Mouse (Mus musculus) cerebellum, adult 2 months (tissue): Measurements from ENCODE around the gene Olfml3. TPM values are rescaled to one million over a fixed set of nuclear protein-coding genes. Genes with fewer than 3 reads are reported as not detected.

Source experiments
- DNase-seq, 2 experiments: peaks; one replicate each; pipeline ENCODE4 v3.0.0; 2021
- H3K27ac ChIP-seq: fragments of 200-500 bp; 2 replicates; pipeline ENCODE4 v1.5.1; 2012; ENCODE audit warnings: low read length, control low read depth, inconsistent platforms; ENCODE audit not compliant: insufficient read depth
- H3K27me3 ChIP-seq: fragments of 200-500 bp; 2 replicates; pipeline ENCODE4 v1.6.1; 2012; ENCODE audit warnings: inconsistent platforms, mild to moderate bottlenecking, low read length, moderate library complexity; ENCODE audit not compliant: control insufficient read depth, insufficient read depth
- H3K4me1 ChIP-seq: fragments of 200-500 bp; 2 replicates; pipeline ENCODE4 v1.6.1; 2011; ENCODE audit warnings: low read length; ENCODE audit not compliant: control insufficient read depth, insufficient read depth
- H3K4me3 ChIP-seq: fragments of 200-500 bp; replicated peaks from 2 replicates; pipeline ENCODE3; 2011; ENCODE audit warnings: mild to moderate bottlenecking, low read depth, low read length, control low read depth; ENCODE audit not compliant: insufficient read depth
- CTCF ChIP-seq: fragments of 200-500 bp; IDR thresholded peaks from 2 replicates; pipeline ENCODE4 v1.5.1; 2011; ENCODE audit warnings: low read depth, mild to moderate bottlenecking, control low read depth, low read length, moderate library complexity, borderline replicate concordance; ENCODE audit not compliant: insufficient read depth
- POLR2A ChIP-seq: fragments of 200-500 bp; IDR thresholded peaks from 2 replicates; pipeline ENCODE4 v1.6.1; 2011; ENCODE audit warnings: low read length, control low read depth, borderline replicate concordance; ENCODE audit not compliant: insufficient read depth
- WGBS: fragments of 180-500 bp; shearing (Covaris S2); methylation state at CpG from one replicate; pipeline ENCODE4 v1.1.7; 2018; 5-methylcytosine and 5-hydroxymethylcytosine counted together
- polyA plus RNA-seq: library from polyadenylated mRNA; depleted of rRNA; stranded (reverse); fragments of >200 nt; gene quantifications from 2 replicates; pipeline ENCODE4 v1.2.3, GENCODE M21; 2012; rRNA removed

Gene Olfml3
- polyA plus RNA-seq, 1 experiment = 5.0 TPM

DNA sequence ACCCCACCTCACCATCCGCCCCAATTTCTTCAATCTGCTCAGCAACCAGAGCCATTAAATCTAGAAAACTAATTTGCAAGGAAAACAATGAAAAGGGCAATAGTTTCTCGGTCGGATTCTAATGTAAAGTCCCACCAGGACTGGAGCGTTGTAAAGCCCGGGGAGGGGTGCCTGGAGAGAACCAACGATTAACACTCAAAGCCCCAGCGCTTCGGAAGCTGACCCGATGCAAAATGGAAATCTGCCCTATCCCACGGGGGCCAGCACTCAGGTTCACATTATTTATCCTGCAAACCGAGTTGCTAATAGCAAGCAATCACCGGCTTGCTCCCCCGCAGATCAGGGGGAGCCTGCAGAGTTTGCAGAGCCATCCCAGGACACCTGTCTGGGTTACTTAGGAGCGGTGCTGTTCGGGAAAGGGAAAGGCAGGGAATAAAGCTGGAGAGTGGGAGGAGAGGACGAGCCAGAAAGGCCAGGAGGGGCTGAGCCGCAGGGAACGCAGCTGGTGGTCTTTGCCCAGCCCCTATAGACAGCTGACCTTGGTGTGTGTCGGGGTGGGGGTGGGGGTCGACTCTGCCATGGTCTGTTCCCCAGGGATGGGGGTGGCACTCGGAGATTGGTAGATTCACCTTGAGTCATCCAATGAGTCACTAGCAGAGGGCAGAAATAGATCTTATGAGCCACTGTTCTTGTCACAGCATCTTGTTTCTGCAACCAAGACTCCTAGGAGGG is 54.4 kb downstream of the Olfml3 start:
- H3K27me3 ChIP-seq = no peaks in the 10 kb centered on the region
- WGBS = 18% methylated on average over 21 of the region's 21 CpGs
- H3K4me3 ChIP-seq = no peak overlapping the region
- no peaks in the 10 kb centered on the region for H3K4me1 ChIP-seq
- peak; percentile 20 to 40 for DNase-seq
- no peak for TF ChIP-seq POLR2A
- no peak for TF ChIP-seq CTCF
- H3K27ac ChIP-seq = no peak overlapping the region

GRCm38 (mm10) chr3:103682473-103682872 is 55.3 kb downstream of the Olfml3 start:
- TF ChIP-seq POLR2A (no peak), CTCF (no peak)
- 85% methylated on average over 4 of the region's 4 CpGs for WGBS
- no peak for DNase-seq
- Histone ChIP-seq H3K27me3 (no peaks in the 10 kb centered on the region), H3K4me1 (no peaks in the 10 kb centered on the region), H3K27ac (no peak overlapping the region), H3K4me3 (no peak overlapping the region)

DNA sequence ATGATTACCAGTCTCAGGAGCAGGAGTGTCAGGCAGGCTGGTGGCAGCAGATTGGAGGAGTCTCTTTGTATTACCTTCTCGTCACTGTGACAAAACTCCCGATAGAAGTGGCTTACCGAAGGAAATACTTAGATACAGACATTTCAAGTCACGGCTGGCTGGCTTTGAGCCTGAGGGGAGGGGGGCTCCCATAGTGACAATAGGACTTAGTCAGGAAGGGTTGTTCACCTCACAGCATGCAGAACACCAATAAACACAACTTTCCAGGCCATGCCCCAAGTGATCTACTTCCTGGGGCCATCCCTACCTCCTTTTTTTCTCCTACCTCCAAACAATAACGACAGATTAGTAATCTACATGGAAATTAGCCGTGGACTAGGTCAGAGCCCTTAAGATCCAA is 59.0 kb downstream of the Olfml3 start:
- no peaks in the 10 kb centered on the region; the same call in 1 of the 2 replicates for H3K4me1 ChIP-seq
- H3K4me3 ChIP-seq = no peak overlapping the region
- TF ChIP-seq CTCF (no peak), POLR2A (no peak)
- DNase-seq = no peak
- WGBS = 50% methylated on average over 6 of the region's 6 CpGs
- H3K27ac ChIP-seq = no peak overlapping the region
- H3K27me3 ChIP-seq = no peaks in the 10 kb centered on the region

DNA sequence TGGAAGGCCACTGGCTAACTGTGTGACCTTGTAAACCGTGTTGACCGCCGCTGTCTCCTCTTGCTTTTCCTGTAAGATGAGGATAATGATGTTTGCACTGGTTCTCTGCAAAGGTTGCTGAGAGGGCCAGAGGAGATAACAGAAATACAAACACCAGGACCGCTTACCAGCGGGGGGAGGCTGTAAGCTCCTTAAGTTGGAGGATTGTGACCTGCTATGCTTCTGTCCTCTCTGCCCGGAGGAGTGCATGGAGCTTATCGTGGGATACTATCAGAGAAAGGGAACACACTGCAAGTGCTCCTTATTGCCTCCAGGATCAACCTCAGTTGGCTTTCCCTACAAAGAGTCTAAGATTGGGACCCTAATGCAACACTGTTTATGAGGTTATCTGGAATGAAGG is 65.1 kb downstream of the Olfml3 start:
- H3K4me1 ChIP-seq = no peaks in the 10 kb centered on the region; the same call in 1 of the 2 replicates
- no peak overlapping the region for H3K4me3 ChIP-seq
- no peaks in the 10 kb centered on the region for H3K27me3 ChIP-seq
- DNase-seq = no peak
- 83% methylated on average over 7 of the region's 7 CpGs for WGBS
- no peak overlapping the region for H3K27ac ChIP-seq
- TF ChIP-seq CTCF (no peak), POLR2A (no peak)

Other genes starting within 250 kb of the Olfml3 start
- gene Syt6, start 162.8 kb downstream of the Olfml3 start, polyA plus RNA-seq = 11.7 and 12.3 TPM in 2 replicates
- 0.07 and 0.08 TPM in 2 replicates for gene Atg4a-ps, start 91.9 kb downstream of the Olfml3 start, polyA plus RNA-seq
- gene Gm10964, start 1.4 kb upstream of the Olfml3 start, polyA plus RNA-seq = not detected in 2 replicates
- gene Hipk1, start 53.6 kb upstream of the Olfml3 start, polyA plus RNA-seq = 59.6 and 65.2 TPM in 2 replicates
- 8.5 and 11.3 TPM in 2 replicates for gene Dclre1b, start 71.4 kb upstream of the Olfml3 start, polyA plus RNA-seq
- 19.2 and 23.2 TPM in 2 replicates for gene Ap4b1, start 71.5 kb upstream of the Olfml3 start, polyA plus RNA-seq
- 0.33 and 0.49 TPM in 2 replicates for gene Gm43064, start 71.6 kb upstream of the Olfml3 start, polyA plus RNA-seq
- 91.7 and 98.7 TPM in 2 replicates for gene Bcl2l15, start 94.6 kb upstream of the Olfml3 start, polyA plus RNA-seq
- gene Ptpn22, start 121.8 kb upstream of the Olfml3 start, polyA plus RNA-seq = 34.7 and 39.4 TPM in 2 replicates
- 14.5 and 15.2 TPM in 2 replicates for gene Rsbn1, start 176.1 kb upstream of the Olfml3 start, polyA plus RNA-seq
- gene Phtf1, start 230.1 kb upstream of the Olfml3 start, polyA plus RNA-seq = 22.2 and 24.7 TPM in 2 replicates